Mouse (Mus musculus) adrenal gland, postnatal 25 days (tissue): Measurements from ENCODE around the gene Rpl36al. TPM values are rescaled to one million over a fixed set of nuclear protein-coding genes. Genes with fewer than 3 reads are reported as not detected.
A peak's percentile ranks its signal among the peaks of the same experiment; 100 is the strongest.
"Not testable (repeated sequence)": the region's sequence is repeated elsewhere in the genome, so short reads cannot be mapped to it uniquely, and the experiment has no call there.

ENCODE experiments used
- DNase-seq: peaks from one replicate; pipeline ENCODE4 v3.0.0; 2021; ENCODE audit warnings: mixed read lengths
- total RNA-seq: library from RNA; stranded (reverse); gene quantifications from 2 replicates; pipeline ENCODE4 v1.2.3, GENCODE M21; 2021

Gene Rpl36al
- total RNA-seq, 1 experiment from 2014 or later: 574 TPM

- peak; percentile 76 for DNase-seq
Measured at GRCm38 (mm10) chr12:69196444-69197377, 12.8 kb upstream of the Rpl36al start, which contains the start of gene Gm49383. TSS of gene Gm49383 (minus strand) at chr12:69197104.

GRCm38 (mm10) chr12:69192637-69193036, 8.8 kb upstream of the Rpl36al start:
- DNase-seq: no peak

GRCm38 (mm10) chr12:69191396-69191795, 7.5 kb upstream of the Rpl36al start:
- no peak for DNase-seq

GRCm38 (mm10) chr12:69190522-69190921, 6.6 kb upstream of the Rpl36al start:
- no peak for DNase-seq

- no peak for DNase-seq
Measured at GRCm38 (mm10) chr12:69190074-69190473, 6.2 kb upstream of the Rpl36al start.

DNA sequence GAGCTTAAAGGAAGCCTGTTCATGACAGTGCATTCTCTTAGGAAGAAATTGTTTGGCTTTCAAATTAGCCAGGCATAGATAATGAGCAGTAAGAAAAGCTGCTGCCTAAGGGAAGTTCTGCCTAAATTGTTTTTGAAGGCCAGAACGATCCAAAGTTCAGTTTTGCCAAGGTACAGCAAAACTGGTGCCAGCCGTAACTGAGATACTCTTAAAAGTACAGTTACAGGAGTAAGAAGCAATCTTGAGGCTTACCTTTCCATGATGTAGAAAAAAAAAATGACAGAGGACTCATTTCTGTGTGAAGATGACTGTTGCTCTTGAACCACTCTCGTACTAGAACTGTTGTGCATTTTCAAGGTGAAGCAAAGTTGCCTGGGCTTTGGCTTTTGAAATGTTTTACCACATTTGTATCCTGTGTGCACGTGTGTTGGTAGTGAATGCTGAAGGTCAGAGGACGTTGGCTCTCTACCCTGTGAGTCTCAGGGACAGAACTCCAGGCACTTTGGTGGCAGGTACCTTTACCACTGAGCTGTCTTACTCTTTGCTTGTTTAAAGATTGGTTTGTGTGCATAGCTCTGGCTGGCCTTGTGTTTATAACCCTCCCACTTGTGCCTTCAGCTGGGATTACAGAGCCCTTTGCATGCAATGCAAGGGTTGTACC, 3.1 kb upstream of the Rpl36al start:
- no peak for DNase-seq

DNA sequence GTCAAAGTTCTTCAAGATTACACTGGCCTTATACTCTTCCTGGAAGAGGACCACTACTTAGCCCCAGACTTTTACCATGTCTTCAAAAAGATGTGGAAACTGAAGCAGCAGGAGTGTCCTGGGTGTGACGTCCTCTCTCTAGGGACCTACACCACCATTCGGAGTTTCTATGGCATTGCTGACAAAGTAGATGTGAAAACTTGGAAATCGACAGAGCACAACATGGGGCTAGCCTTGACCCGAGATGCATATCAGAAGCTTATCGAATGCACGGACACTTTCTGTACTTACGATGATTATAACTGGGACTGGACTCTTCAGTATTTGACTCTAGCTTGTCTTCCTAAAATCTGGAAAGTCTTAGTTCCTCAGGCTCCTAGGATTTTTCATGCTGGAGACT, 1.5 kb upstream of the Rpl36al start:
- no peak for DNase-seq

DNA sequence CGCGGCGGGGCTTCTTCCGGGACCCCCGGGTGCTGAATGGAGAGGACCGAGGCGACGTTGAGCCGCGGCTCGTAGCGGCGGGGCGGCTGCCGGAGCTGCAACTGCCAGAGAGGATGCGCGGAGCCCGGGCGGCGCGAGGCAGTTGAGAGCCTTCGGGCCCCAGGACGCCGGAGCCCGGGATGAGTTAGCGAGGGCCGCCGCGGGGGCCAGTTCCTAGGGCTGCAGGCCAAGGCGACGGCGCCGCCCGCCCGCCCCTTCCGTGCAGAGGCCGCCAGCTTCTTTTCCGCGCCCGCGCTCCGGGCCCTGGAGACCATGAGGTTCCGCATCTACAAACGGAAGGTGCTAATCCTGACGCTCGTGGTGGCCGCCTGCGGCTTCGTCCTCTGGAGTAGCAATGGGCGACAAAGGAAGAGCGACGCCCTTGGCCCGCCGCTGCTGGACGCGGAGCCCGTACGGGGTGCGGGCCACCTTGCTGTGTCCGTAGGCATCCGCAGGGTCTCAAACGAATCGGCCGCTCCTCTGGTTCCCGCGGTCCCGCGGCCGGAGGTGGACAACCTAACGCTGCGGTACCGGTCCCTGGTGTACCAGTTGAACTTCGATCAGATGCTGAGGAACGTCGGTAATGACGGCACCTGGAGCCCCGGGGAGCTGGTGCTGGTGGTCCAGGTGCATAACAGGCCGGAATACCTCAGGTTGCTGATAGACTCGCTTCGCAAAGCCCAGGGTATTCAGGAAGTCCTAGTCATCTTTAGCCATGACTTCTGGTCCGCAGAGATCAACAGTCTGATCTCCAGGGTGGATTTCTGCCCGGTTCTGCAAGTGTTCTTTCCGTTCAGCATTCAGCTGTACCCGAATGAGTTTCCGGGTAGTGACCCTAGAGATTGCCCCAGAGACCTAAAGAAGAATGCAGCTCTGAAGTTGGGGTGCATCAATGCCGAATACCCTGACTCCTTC, 736 bp upstream of the Rpl36al start:
- DNase-seq: peak; percentile 64

GRCm38 (mm10) chr12:69181800-69182199, 2.1 kb downstream of the Rpl36al start:
- no peak for DNase-seq

DNA sequence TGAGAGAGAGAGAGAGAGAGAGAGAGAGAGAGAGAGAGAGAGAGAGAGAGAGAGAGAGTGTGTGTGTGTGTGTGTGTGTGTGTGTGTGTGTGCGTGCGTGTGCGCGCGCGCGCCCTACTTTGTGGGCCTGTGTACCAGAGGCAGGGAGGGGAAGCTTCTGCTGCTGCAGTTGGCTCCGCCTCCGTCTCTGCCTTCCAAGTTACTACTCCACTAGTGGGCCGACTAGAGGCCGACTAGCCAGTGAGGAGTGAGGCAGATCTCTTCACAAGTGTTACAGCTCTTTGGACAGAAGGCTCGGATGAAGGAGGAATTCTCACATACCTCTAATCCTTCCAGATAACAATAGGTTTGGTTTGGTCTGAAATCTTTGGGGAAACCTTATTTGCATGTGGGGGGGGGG, 4.5 kb downstream of the Rpl36al start:
- DNase-seq: no peak

GRCm38 (mm10) chr12:69177526-69177925, 6.4 kb downstream of the Rpl36al start:
- no peak for DNase-seq

DNA sequence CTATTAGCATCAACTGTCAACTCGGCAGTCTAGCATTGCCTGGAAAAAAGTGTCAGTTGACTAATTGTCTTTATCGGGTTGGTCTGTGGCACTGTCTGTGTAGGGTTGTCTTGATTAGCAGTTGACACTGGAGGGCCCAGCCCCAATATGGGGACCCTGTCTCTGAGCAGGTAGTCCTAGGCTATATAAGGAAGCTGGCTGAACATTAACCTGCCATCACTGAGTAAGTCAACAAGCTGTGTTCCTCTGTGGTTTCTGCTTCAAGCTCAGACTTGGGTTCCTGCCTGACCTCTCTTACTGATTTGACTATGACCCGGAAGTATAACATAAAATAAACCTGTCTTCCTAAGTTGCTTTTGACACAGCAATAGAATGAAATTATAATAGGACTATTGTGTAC, 7.9 kb downstream of the Rpl36al start:
- DNase-seq: no peak

DNA sequence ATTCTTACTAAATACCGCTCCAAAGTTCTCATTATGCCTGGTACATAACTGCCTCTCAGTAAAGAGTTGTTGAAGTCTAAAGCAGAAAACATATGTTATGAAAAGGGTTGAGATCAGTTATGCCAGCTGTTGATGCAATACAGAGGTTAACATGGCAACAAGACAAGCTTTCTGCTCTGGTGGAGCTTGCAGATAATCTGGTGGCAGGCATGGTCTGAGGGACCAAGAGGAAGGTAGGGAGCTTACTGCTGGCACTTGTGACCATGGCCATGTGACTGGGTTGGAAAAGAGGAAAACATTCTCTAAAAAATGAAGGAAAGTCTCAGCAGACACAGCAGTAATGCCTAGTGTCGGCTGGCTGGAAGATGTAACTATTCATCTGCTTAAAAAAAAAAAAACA, 12.6 kb downstream of the Rpl36al start:
- no peak for DNase-seq

GRCm38 (mm10) chr12:69168461-69169106, 15.3 kb downstream of the Rpl36al start, which contains the start of gene Lrr1:
TSS of gene Lrr1 (plus strand) at chr12:69168814.
- peak; percentile 81 for DNase-seq

DNA sequence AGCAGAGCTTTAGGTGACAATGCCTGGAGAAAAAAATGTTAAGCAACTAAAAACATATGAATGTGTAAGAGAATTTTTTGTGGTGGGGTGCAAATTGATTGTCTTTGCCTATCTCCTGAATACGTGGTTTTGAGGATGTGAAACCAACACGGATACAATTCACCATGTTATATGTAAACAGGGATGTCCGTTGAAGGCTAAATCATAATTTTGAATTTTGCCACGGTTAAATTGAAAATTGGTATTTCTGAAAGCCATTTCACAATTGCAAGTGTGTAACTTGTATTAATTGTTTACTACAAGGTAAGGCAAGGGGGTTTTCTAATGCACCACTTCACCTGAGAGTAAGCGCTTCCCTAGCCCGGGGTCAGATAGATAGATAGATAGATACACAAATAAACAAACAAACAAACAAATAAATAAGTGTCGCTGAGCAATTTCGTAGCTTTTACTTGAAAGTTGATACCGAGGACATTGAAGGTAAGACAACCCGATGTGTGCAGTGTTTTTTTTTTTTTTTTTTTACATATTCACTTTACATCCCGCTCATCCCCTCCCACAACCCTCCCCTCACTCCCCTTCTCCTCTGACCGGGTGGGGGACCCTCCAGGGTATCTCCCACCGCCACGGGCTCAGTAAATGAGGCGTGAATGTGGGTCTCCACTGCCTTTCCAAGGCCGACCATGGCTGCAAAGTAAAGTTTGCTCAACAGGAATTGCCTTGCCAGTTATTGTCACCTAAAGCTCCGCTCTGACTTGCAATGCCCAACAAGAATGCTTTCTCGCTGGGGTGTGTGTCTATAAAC, 16.0 kb downstream of the Rpl36al start:
- no peak for DNase-seq

GRCm38 (mm10) chr12:69166861-69167581, 16.9 kb downstream of the Rpl36al start:
- not testable (repeated sequence) for DNase-seq

DNA sequence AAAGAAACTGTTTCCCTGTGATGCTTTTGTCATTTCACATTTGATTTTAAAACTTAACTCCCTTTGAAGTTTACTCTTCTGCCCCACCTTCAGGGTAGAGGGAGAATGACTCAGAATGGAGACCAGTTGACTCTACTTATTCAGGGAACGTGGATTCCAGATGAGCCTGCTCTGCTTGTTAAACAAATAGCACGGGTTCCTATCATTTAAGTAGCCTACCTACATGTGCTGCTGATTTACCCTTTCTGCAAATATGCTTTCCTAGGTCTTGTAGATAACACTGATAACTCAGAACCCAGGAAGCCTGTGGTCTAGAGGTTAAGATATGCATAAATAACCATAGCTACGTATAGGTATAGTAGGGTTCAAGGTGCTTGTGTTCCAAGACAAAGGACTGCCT, 19.0 kb downstream of the Rpl36al start:
- no peak for DNase-seq

- DNase-seq: not testable (repeated sequence)
Measured at GRCm38 (mm10) chr12:69163586-69163985, 20.3 kb downstream of the Rpl36al start.

- DNase-seq: not testable (repeated sequence)
Measured at GRCm38 (mm10) chr12:69160677-69161076, 23.2 kb downstream of the Rpl36al start.

- no peak for DNase-seq
Measured at GRCm38 (mm10) chr12:69159578-69159940, 24.3 kb downstream of the Rpl36al start.
